Mouse (Mus musculus) embryonic facial prominence, embryonic 13.5 days (tissue): ENCODE results near the gene Fgfr2. TPM values are rescaled to one million over a fixed set of nuclear protein-coding genes. Genes with fewer than 3 reads are reported as not detected.

Experiments
- ATAC-seq: fragments of 200-750 bp; cut with Nextera tagmentation; 2 replicates; pipeline ENCODE4 v1.8.0; 2017; ENCODE audit warnings: low read depth; ENCODE audit not compliant: insufficient number of reproducible peaks, insufficient read depth, low FRiP score, low TSS enrichment
- H3K27ac ChIP-seq: fragments of 300-500 bp; sonication (generic); 2 replicates; pipeline ENCODE4 v1.5.1; 2015; ENCODE audit warnings: moderate library complexity, mild to moderate bottlenecking, inconsistent platforms
- H3K27me3 ChIP-seq: fragments of 300-500 bp; sonication (generic); 2 replicates; pipeline ENCODE4 v1.6.1; 2015; ENCODE audit warnings: mild to moderate bottlenecking, inconsistent platforms
- H3K36me3 ChIP-seq: fragments of 300-500 bp; sonication (generic); 2 replicates; pipeline ENCODE4 v1.6.1; 2015; ENCODE audit warnings: mild to moderate bottlenecking, inconsistent platforms
- H3K4me1 ChIP-seq: fragments of 300-500 bp; sonication (generic); 2 replicates; pipeline ENCODE4 v1.6.1; 2015; ENCODE audit warnings: inconsistent platforms
- H3K4me2 ChIP-seq: fragments of 300-500 bp; sonication (generic); 2 replicates; pipeline ENCODE4 v1.6.1; 2015; ENCODE audit warnings: moderate library complexity, mild to moderate bottlenecking, inconsistent platforms
- H3K4me3 ChIP-seq: fragments of 300-500 bp; sonication (generic); 2 replicates; pipeline ENCODE4 v1.5.1; 2015; ENCODE audit warnings: mild to moderate bottlenecking, inconsistent platforms
- H3K9ac ChIP-seq: fragments of 300-500 bp; sonication (generic); 2 replicates; pipeline ENCODE4 v1.6.1; 2015; ENCODE audit warnings: mild to moderate bottlenecking, inconsistent platforms
- H3K9me3 ChIP-seq: fragments of 300-500 bp; sonication (generic); 2 replicates; pipeline ENCODE4 v1.6.1; 2016; ENCODE audit warnings: inconsistent platforms
- WGBS: fragments of 180-500 bp; shearing (Covaris S2); methylation state at CpG from one replicate; pipeline ENCODE4 v1.1.7; 2015; ENCODE audit warnings: mixed read lengths; 5-methylcytosine and 5-hydroxymethylcytosine counted together
- polyA plus RNA-seq: library from polyadenylated mRNA; unstranded; fragments of >200 nt; fragmentation: Nextera tagmentation; extraction: Ambion mirVana; gene quantifications from 2 replicates; pipeline ENCODE4 v1.2.1, GENCODE M21; 2015

Fgfr2 gene
- polyA plus RNA-seq, 1 experiment from 2014 or later = 174 TPM

DNA sequence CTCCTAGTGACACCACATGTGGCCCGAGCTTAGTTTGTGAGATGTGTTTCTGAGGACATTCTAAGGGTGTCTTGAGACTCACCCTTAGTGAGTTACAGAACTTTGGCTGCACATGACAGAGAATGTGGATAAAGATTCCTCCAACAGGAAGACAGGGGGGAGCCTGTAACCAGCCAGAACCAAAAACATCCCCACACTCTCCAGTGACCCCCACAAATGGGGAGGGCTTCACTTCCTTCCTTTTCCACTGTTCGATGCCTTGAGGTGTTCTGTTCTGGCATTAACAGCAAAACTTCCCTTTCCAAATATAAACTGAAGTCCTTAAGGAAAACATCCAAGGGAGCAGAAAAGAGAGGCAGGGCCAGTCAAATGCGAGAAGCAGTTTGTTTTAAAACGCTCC, 886.0 kb downstream of the Fgfr2 start:
- no peak for ATAC-seq
- no peaks in the 10 kb centered on the region for H3K27me3 ChIP-seq
- H3K9me3 ChIP-seq = no peaks in the 10 kb centered on the region
- 76% methylated on average over 4 of the region's 4 CpGs for WGBS
- H3K36me3 ChIP-seq = peaks cover 60% of the 10 kb centered on the region
- H3K4me2 ChIP-seq = no peak overlapping the region
- H3K4me3 ChIP-seq = no peak overlapping the region
- H3K27ac ChIP-seq = peak overlapping the region; percentile 12; the same call in 1 of the 2 replicates
- no peak overlapping the region for H3K9ac ChIP-seq
- H3K4me1 ChIP-seq = peaks cover 14% of the 10 kb centered on the region

DNA sequence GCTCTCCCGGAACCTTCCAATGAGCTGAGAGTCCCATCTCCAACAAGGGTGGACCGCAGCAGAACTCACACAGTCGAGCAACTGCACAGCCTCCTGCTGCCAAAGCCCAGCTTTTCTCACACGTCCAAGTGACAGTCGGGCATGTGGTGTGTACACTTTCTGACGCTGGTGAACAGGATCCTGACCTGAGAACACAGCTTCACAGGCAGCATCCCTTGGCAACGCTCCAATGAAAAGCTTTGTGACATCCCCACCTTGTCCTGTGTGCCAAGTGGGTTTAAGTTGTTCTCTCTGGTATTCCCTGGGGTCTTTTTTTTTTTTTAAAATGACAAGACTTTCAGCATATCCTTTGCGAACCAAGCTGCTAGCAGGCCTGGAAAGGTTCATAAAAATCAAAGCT, 886.4 kb downstream of the Fgfr2 start:
- H3K9me3 ChIP-seq = no peaks in the 10 kb centered on the region
- no peak overlapping the region for H3K27ac ChIP-seq
- no peak overlapping the region for H3K4me3 ChIP-seq
- no peak for ATAC-seq
- WGBS = 74% methylated on average over 8 of the region's 8 CpGs
- no peaks in the 10 kb centered on the region for H3K27me3 ChIP-seq
- peaks cover 14% of the 10 kb centered on the region for H3K4me1 ChIP-seq
- no peak overlapping the region for H3K9ac ChIP-seq
- H3K4me2 ChIP-seq = no peak overlapping the region
- peaks cover 56% of the 10 kb centered on the region for H3K36me3 ChIP-seq

DNA sequence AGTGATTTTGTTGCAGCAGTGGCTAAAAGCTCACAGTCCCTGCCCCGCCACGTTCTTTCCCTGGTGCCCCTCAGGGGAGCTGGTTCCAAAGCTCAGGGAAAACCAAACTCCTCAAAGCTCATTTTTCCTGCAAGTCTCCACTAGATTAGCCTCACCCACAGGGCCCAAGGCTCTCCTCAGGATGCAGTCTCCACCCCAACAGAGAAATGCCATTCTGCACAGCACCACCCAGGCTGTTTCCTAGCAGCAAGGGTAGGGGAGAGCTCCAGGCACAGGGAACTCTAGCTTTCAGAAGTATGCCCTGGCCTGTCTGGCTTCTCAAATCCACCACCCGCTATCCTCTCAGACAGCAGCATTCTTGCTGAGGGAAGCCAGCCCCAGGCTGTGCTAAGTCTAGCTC, 888.9 kb downstream of the Fgfr2 start:
- peaks cover 35% of the 10 kb centered on the region for H3K36me3 ChIP-seq
- no peak overlapping the region for H3K4me3 ChIP-seq
- H3K9ac ChIP-seq = 0 out of 2 replicates have a peak overlapping the region, but pooled peaks have one; percentile 3
- peak overlapping the region; percentile 49 for H3K27ac ChIP-seq
- no peaks in the 10 kb centered on the region for H3K9me3 ChIP-seq
- 40% methylated on average over 3 of the region's 3 CpGs for WGBS
- no peak overlapping the region for H3K4me2 ChIP-seq
- H3K27me3 ChIP-seq = no peaks in the 10 kb centered on the region
- ATAC-seq = no peak
- peaks cover 14% of the 10 kb centered on the region for H3K4me1 ChIP-seq

DNA sequence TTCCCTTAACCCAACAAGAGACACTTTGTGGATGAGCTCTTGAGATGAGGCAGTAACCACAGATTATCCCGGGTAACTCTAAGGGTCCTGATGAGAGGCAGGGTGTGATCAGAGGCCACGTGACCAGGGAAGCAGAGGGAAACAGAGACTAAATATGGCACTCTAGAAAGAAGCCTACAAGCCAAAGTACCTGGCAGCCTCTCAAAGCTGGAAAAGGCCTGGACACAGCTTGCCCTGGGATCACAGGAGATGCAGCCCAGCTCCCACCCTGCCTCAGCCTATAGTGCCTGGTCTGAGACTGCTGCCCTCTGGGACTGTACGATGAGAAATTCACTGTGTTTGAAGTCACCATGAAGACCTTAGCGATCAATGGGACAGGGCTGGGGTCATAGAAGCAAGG, 889.4 kb downstream of the Fgfr2 start:
- H3K4me3 ChIP-seq = no peak overlapping the region
- no peak overlapping the region for H3K9ac ChIP-seq
- peak overlapping the region; percentile 49 for H3K27ac ChIP-seq
- H3K4me1 ChIP-seq = peaks cover 14% of the 10 kb centered on the region
- no peaks in the 10 kb centered on the region for H3K27me3 ChIP-seq
- 78% methylated on average over 4 of the region's 4 CpGs for WGBS
- ATAC-seq = no peak
- H3K36me3 ChIP-seq = peaks cover 30% of the 10 kb centered on the region
- H3K9me3 ChIP-seq = no peaks in the 10 kb centered on the region
- H3K4me2 ChIP-seq = no peak overlapping the region

DNA sequence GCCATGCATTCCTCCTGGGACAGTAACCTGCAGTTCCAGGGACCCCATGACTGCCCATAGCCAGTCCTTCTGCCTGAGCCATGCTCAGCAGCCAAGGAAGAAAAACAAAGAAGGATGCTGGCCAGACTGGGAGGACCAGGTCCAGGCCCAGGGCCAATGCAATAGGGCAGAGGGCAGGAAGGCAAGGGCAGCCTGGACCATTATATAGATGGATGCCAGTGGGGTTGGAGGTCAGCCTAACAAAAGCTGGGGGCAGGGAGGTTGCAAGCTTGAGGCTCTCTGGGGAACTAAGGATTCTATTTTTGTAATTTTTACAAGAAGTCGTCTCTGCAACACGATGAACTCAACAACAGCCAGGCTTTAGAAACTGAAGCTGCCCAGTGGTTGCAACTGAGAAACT, 890.2 kb downstream of the Fgfr2 start:
- H3K9ac ChIP-seq = no peak overlapping the region
- H3K27ac ChIP-seq = no peak overlapping the region
- ATAC-seq = no peak
- H3K4me1 ChIP-seq = peaks cover 14% of the 10 kb centered on the region
- peaks cover 25% of the 10 kb centered on the region for H3K36me3 ChIP-seq
- 44% methylated on average over 2 of the region's 2 CpGs for WGBS
- H3K4me3 ChIP-seq = no peak overlapping the region
- H3K9me3 ChIP-seq = no peaks in the 10 kb centered on the region
- H3K27me3 ChIP-seq = no peaks in the 10 kb centered on the region
- H3K4me2 ChIP-seq = no peak overlapping the region

DNA sequence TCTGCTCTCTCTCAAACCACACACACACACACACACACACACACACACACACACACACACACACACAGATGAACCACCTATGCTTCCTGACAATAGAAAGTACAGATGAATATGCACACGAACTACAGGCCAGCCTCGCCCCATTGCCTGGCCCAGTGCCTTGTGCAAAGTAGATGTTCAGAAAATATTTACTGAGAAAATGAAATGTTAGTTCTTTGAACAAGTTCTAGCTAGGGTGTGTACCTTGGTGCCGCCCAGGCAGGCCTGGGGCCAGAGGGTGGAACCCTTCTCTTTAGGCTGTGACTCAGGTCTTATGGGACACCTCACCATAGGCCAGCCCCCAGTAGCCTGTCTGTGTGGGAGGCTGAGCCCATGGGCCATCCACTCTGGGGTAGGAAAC, 891.7 kb downstream of the Fgfr2 start:
- Histone ChIP-seq H3K27ac (no peak overlapping the region), H3K9ac (no peak overlapping the region), H3K9me3 (no peaks in the 10 kb centered on the region), H3K36me3 (peaks cover 10% of the 10 kb centered on the region), H3K27me3 (no peaks in the 10 kb centered on the region), H3K4me2 (no peak overlapping the region), H3K4me3 (no peak overlapping the region), H3K4me1 (peaks cover 18% of the 10 kb centered on the region)
- WGBS = 84% methylated on average over 3 of the region's 3 CpGs
- no peak for ATAC-seq

DNA sequence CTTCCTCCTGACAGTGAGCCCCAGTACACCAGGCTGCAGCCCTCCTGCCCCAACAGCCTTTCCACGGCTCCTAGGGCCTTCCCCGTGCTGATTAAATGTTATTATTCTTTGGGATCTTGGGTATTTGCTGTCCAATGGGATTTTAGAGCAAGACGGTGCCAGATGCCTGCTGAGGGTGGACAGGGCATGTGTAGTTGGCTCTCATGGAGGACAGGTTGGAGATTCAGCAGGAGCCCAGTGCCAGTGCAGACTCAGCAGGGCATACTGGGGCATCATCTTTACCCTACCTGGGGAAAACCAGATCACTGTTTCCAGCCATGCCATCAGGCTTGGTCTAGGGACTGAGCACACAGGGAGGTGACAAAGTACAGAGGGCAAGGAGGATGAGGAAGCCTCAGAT, 892.2 kb downstream of the Fgfr2 start:
- Histone ChIP-seq H3K9me3 (no peaks in the 10 kb centered on the region), H3K27me3 (0 out of 2 replicates have a peak, but pooled peaks cover 3% of the 10 kb centered on the region), H3K36me3 (peaks cover 9% of the 10 kb centered on the region; the same call in 1 of the 2 replicates), H3K4me1 (peaks cover 18% of the 10 kb centered on the region), H3K27ac (no peak overlapping the region), H3K4me3 (no peak overlapping the region), H3K9ac (no peak overlapping the region), H3K4me2 (no peak overlapping the region)
- 78% methylated on average over 3 of the region's 3 CpGs for WGBS
- ATAC-seq = no peak

DNA sequence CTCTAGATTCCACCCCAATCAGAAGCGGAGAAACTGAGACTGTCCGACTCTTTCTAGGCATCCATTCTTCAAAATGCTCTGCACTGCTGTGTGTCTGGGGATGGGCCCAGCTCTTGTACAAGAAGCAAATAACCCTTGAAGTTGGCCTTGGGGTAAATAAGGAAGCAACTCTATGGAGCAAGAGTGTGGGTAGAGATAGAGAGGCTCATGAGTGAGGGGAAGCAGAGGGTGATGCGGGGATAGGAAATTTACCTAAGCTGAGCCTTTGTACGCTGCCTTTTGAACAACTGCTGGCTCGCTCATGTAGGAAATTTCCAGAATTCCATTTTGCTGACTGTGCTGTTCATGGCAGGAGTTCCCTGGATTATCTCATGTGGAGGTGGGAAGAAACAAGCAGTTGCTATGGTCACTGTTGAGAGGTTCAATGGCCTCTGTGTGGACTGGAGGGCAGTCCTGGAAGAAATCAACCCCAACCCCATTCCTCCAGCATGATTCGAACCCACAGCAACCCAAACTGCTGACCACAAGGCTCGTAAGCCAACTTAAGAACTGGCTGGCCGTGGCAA, 896.0 kb downstream of the Fgfr2 start:
- Histone ChIP-seq H3K9ac (no peak overlapping the region), H3K27ac (no peak overlapping the region), H3K27me3 (peaks cover 14% of the 10 kb centered on the region; the same call in 1 of the 2 replicates), H3K4me1 (peaks cover 9% of the 10 kb centered on the region; the same call in 1 of the 2 replicates), H3K4me2 (no peak overlapping the region), H3K36me3 (no peaks in the 10 kb centered on the region), H3K4me3 (no peak overlapping the region), H3K9me3 (no peaks in the 10 kb centered on the region)
- ATAC-seq = no peak
- whole genome bisulfite sequencing = 82% methylated on average over 8 of the region's 8 CpGs

DNA sequence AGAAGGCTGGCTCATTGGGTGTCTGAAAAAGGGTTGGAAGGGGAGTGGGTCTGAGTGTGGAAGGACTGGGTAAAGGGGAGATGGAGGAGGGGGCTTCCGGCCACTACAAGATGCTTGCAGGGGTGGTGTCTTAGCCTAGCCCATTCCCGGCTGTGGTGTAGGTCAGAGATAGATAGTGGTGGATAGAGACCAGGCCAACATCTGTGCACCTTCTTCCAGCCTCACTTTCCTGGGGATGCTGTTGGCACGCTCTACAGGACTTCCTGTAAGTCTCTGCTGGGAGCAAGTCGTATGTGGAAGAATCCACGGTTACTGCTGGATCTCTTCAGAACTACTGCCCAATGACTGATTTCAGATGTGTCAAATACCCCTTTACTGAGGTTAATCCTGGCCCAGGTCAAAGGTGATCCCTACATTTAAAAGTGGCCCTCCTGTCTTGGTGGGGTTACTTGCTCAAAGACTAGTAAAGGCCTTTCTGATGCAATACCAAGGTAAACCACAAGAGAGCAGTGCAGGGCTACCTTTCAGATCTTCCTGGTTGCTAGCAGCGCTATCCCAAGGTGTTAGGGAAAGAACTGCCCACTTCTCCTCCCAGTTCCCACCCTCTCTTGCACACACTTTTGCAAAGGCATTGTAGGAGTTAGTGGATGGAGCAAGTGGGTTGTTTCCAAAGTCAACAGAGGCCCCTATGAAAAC, 896.6 kb downstream of the Fgfr2 start:
- Histone ChIP-seq H3K36me3 (no peaks in the 10 kb centered on the region), H3K4me3 (no peak overlapping the region)
- WGBS = 62% methylated on average over 6 of the region's 6 CpGs

DNA sequence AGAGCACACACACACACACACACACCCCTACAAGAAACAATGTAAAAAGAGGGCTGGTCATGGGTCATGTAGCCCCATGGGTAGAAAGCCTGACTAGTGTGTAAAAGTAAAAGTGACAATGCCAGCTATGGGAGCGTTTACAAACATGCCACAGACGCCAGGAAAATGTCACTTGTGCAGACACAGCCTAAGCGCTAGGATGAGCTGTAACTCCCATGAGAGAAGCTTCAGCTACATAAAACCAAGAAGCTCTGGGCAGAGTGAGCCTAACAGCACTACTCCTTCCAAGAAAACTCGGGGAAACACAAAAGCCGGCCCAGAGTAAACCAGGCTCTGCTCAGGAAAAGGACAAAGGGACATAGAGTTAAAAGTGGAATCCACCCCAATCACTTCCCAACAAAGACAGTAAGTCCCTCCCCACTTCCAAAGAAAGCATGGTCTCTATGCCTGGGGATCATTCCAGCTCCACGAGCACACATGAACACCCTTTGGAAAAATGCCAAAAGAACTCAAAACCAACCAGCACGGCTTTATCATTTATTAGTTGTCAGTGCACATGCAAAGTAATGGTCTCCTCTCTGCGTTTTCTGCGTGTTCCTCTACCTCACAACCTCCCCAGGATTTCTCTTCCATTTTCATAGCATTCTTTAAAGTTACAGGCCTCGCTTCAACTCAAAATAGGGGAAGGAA, 899.6 kb downstream of the Fgfr2 start:
- Histone ChIP-seq H3K4me1 (peaks cover 9% of the 10 kb centered on the region; the same call in 1 of the 2 replicates), H3K27ac (no peak overlapping the region), H3K27me3 (peaks cover 14% of the 10 kb centered on the region; the same call in 1 of the 2 replicates), H3K36me3 (no peaks in the 10 kb centered on the region), H3K4me3 (no peak overlapping the region), H3K9ac (no peak overlapping the region), H3K9me3 (no peaks in the 10 kb centered on the region), H3K4me2 (no peak overlapping the region)
- no peak for ATAC-seq
- WGBS = 46% methylated on average over 10 of the region's 10 CpGs

More for the DNA sequence above, 896.6 kb downstream of the Fgfr2 start:
- H3K9ac ChIP-seq = no peak overlapping the region
- peaks cover 9% of the 10 kb centered on the region; the same call in 1 of the 2 replicates for H3K4me1 ChIP-seq
- no peak overlapping the region for H3K27ac ChIP-seq
- no peak overlapping the region for H3K4me2 ChIP-seq
- no peaks in the 10 kb centered on the region for H3K9me3 ChIP-seq
- H3K27me3 ChIP-seq = peaks cover 14% of the 10 kb centered on the region; the same call in 1 of the 2 replicates
- ATAC-seq = no peak

DNA sequence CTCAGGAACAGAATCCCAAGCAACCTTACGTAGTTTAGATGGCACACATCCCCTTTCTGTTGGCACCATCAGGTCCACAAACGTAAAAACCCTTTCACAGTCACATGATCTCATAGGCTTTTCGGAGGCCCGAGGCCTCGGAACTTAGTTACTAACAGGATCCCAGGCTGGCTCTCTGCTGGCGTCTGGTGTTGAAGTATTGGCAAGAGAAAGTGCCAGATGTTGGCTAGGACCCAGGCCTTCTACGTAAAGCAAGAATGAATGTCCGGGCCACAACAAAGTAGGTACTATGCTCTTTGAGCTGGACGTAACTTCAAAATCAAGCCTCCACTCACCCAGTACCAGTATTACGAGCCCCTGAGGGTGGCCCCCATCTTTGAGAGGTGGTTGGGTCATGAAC, 909.1 kb downstream of the Fgfr2 start:
- H3K27ac ChIP-seq = no peak overlapping the region
- 66% methylated on average over 10 of the region's 10 CpGs for WGBS

More for the DNA sequence above, 909.1 kb downstream of the Fgfr2 start:
- Histone ChIP-seq H3K4me2 (no peak overlapping the region), H3K36me3 (no peaks in the 10 kb centered on the region), H3K9me3 (no peaks in the 10 kb centered on the region), H3K27me3 (peaks cover 6% of the 10 kb centered on the region; the same call in 1 of the 2 replicates), H3K4me3 (no peak overlapping the region), H3K9ac (no peak overlapping the region), H3K4me1 (peaks cover 22% of the 10 kb centered on the region)
- ATAC-seq = no peak
